Mouse (Mus musculus) heart, adult 2 months (tissue): Measurements from ENCODE around the gene Rora. TPM values are rescaled to one million over a fixed set of nuclear protein-coding genes. Genes with fewer than 3 reads are reported as not detected.

Experiments used
- DNase-seq, 2 experiments: peaks; one replicate each; pipeline ENCODE4 v3.0.0; 2021
- H3K27ac ChIP-seq: fragments of 200-600 bp; 2 replicates; pipeline ENCODE4 v1.8.1; 2022
- H3K27me3 ChIP-seq: fragments of 200-500 bp; 2 replicates; pipeline ENCODE4 v1.6.1; 2012; ENCODE audit warnings: mild to moderate bottlenecking, low read length, inconsistent platforms, mixed read lengths; ENCODE audit not compliant: control insufficient read depth, insufficient read depth
- H3K36me3 ChIP-seq: fragments of 200-500 bp; 2 replicates; pipeline ENCODE4 v1.6.1; 2012; ENCODE audit warnings: low read length, inconsistent platforms; ENCODE audit not compliant: control insufficient read depth, insufficient read depth
- H3K4me1 ChIP-seq: fragments of 200-500 bp; 2 replicates; pipeline ENCODE4 v1.6.1; 2011; ENCODE audit warnings: low read length; ENCODE audit not compliant: control insufficient read depth, insufficient read depth
- H3K4me3 ChIP-seq: fragments of 200-600 bp; 2 replicates; pipeline ENCODE4 v1.8.1; 2022
- H3K79me2 ChIP-seq: fragments of 200-500 bp; replicated peaks from 2 replicates; pipeline ENCODE4 v1.6.1; 2012; ENCODE audit warnings: mild to moderate bottlenecking, inconsistent platforms, low read length, moderate library complexity, mixed read lengths; ENCODE audit not compliant: control insufficient read depth, insufficient read depth
- H3K9ac ChIP-seq: fragments of 200-500 bp; 2 replicates; pipeline ENCODE4 v1.6.1; 2012; ENCODE audit warnings: low read depth, mild to moderate bottlenecking, control low read depth, inconsistent platforms, low read length, mixed read lengths
- CTCF ChIP-seq: fragments of 200-600 bp; IDR thresholded peaks from 2 replicates; pipeline ENCODE4 v1.8.1; 2022; ENCODE audit warnings: antibody characterized with exemption, mild to moderate bottlenecking, moderate library complexity
- EP300 ChIP-seq: fragments of 200-500 bp; IDR thresholded peaks from 2 replicates; pipeline ENCODE4 v1.6.1; 2011; ENCODE audit warnings: low read depth, low read length, control low read depth; ENCODE audit not compliant: insufficient read depth
- POLR2A ChIP-seq: fragments of 200-500 bp; IDR thresholded peaks from 2 replicates; pipeline ENCODE4 v1.6.1; 2011; ENCODE audit warnings: mild to moderate bottlenecking, low read depth, low read length, control low read depth; ENCODE audit not compliant: insufficient read depth
- WGBS: fragments of 180-500 bp; shearing (Covaris S2); methylation state at CpG from one replicate; pipeline ENCODE4 v1.1.7; 2018; 5-methylcytosine and 5-hydroxymethylcytosine counted together
- intact Hi-C: fragments of 180-260 bp; cut with DNase I; formaldehyde crosslinking; loops from one replicate; pipeline ENCODE4 v1.15.1; 2025
- polyA plus RNA-seq: library from polyadenylated mRNA; depleted of rRNA; stranded (reverse); fragments of >200 nt; gene quantifications from 2 replicates; pipeline ENCODE4 v1.2.3, GENCODE M21; 2012
- total RNA-seq, 2 experiments: library from RNA; stranded (reverse); gene quantifications; 2 replicates each; pipeline ENCODE4 v1.2.3; 2021

Rora gene
- total and polyA plus RNA-seq, 3 experiments = 6.7 to 28.9 (median 21.6) TPM

DNA sequence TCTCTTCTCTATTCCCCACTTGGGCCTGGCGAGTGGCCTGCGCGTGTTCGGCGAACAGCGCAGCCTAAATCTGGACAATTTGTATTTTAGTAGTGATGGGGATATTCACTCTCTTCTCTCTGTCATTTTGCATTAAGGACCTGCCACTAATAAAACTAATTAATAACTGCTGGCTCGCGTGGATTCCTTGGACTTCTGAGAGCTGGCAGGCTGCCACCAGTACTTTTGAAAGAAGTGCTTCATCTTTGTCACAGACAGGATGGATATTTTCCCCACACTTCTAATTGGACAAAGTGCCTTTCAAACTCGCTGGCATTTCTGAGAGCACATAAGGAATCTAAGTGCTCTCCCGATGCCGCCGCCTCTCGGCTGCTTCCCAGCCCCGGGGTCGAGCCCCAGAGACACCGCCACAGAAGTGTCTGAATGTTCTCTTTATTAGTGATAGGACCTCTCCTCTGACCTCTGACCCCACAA lies 41.9 kb downstream of the Rora start:
- Histone ChIP-seq H3K27ac (peak overlapping the region; percentile 31; the same call in 1 of the 2 replicates), H3K36me3 (peaks cover 4% of the 10 kb centered on the region), H3K27me3 (no peaks in the 10 kb centered on the region), H3K9ac (no peak overlapping the region), H3K4me1 (peaks cover 16% of the 10 kb centered on the region), H3K4me3 (no peak overlapping the region), H3K79me2 (no peaks in the 10 kb centered on the region)
- intact Hi-C loops = no loop called here
- TF ChIP-seq POLR2A (no peak), CTCF (no peak), EP300 (no peak)
- 53% methylated on average over 16 of the region's 16 CpGs for WGBS
- peak; percentile 20 to 29 for DNase-seq

- Histone ChIP-seq H3K9ac (no peak overlapping the region), H3K4me3 (no peak overlapping the region), H3K36me3 (peaks cover 4% of the 10 kb centered on the region), H3K27ac (no peak overlapping the region), H3K27me3 (no peaks in the 10 kb centered on the region), H3K4me1 (peaks cover 16% of the 10 kb centered on the region), H3K79me2 (no peaks in the 10 kb centered on the region)
- no peak for TF ChIP-seq EP300
- 83% methylated on average over 3 of the region's 3 CpGs for WGBS
- intact Hi-C loops = no loop called here
- no peak for DNase-seq
Measured at GRCm38 (mm10) chr9:68696425-68696956, 42.9 kb downstream of the Rora start.

DNA sequence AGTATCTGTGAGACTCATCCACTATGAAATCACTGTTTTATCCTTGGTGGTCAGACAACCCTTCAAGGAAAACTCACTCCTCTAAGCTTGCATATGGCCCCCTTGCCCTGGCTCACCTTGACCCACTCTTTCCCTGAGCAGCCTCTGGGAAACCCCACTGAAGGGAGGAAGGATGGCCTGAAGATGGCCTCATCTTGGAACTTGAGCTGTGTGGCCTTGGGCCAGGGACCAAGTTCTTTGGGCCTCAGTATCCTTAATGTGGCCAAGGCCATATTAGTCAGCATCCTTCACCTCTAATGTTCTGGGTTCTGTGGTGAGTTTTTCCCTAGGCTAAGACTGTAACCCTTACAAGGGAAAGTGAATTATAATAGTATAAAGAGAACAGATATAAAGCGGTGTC lies 45.8 kb downstream of the Rora start:
- Histone ChIP-seq H3K9ac (no peak overlapping the region), H3K4me1 (peaks cover 12% of the 10 kb centered on the region), H3K27ac (no peak overlapping the region), H3K27me3 (no peaks in the 10 kb centered on the region), H3K36me3 (peaks cover 4% of the 10 kb centered on the region; the same call in 1 of the 2 replicates), H3K4me3 (no peak overlapping the region), H3K79me2 (no peaks in the 10 kb centered on the region)
- TF ChIP-seq EP300 (no peak), CTCF (no peak), POLR2A (no peak)
- no peak for DNase-seq
- WGBS = 95% methylated on average over 1 of the region's 1 CpGs
- intact Hi-C loops = no loop called here

- Histone ChIP-seq H3K4me1 (peaks cover 12% of the 10 kb centered on the region), H3K27me3 (no peaks in the 10 kb centered on the region), H3K79me2 (no peaks in the 10 kb centered on the region), H3K27ac (no peak overlapping the region), H3K36me3 (peaks cover 4% of the 10 kb centered on the region; the same call in 1 of the 2 replicates), H3K9ac (no peak overlapping the region), H3K4me3 (no peak overlapping the region)
- 88% methylated on average over 4 of the region's 4 CpGs for WGBS
- DNase-seq = no peak
- no peak for TF ChIP-seq EP300
- no peak for TF ChIP-seq CTCF
- no peak for TF ChIP-seq POLR2A
- intact Hi-C loops = no loop called here
Measured at GRCm38 (mm10) chr9:68699856-68700255, 46.3 kb downstream of the Rora start.

DNA sequence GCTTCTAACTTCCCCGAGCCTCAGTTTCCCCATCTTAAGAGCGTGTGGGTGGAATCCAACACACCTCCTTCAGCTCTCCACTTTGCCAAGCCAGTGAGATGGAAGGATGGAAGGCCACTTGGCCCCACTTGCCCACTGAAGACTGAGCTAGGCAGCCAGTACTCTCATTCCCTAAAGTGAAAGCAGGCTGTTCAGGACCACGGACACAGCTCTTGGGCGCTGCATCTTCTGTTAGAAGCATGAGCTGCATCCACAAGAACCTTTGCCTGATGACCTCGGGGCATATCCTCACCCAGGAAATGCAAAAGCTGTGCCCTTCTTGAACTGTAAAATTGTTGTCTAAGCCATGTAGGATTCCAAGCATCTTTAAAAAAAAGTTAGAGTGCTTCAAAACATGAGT lies 54.0 kb downstream of the Rora start:
- H3K27ac ChIP-seq = no peak overlapping the region
- intact Hi-C loops = no loop called here
- H3K4me3 ChIP-seq = no peak overlapping the region
- no peaks in the 10 kb centered on the region for H3K27me3 ChIP-seq
- H3K79me2 ChIP-seq = no peaks in the 10 kb centered on the region
- no peak for DNase-seq
- peaks cover 2% of the 10 kb centered on the region; the same call in 1 of the 2 replicates for H3K36me3 ChIP-seq
- H3K9ac ChIP-seq = no peak overlapping the region
- WGBS = 64% methylated on average over 5 of the region's 5 CpGs
- H3K4me1 ChIP-seq = peaks cover 8% of the 10 kb centered on the region
- TF ChIP-seq EP300 (no peak), POLR2A (no peak), CTCF (no peak)

- no peak overlapping the region for H3K4me3 ChIP-seq
- intact Hi-C loops = no loop called here
- H3K4me1 ChIP-seq = peaks cover 8% of the 10 kb centered on the region
- no peak overlapping the region for H3K27ac ChIP-seq
- DNase-seq = no peak
- no peaks in the 10 kb centered on the region for H3K27me3 ChIP-seq
- H3K79me2 ChIP-seq = no peaks in the 10 kb centered on the region
- 70% methylated on average over 8 of the region's 8 CpGs for WGBS
- no peak overlapping the region for H3K9ac ChIP-seq
- peaks cover 2% of the 10 kb centered on the region; the same call in 1 of the 2 replicates for H3K36me3 ChIP-seq
- no peak for TF ChIP-seq CTCF
- TF ChIP-seq POLR2A = no peak
- TF ChIP-seq EP300 = no peak
Measured at GRCm38 (mm10) chr9:68709232-68709631, 55.6 kb downstream of the Rora start.
